ENCODE assay signal across 18 mouse cellular contexts in the genomic region with DNA sequence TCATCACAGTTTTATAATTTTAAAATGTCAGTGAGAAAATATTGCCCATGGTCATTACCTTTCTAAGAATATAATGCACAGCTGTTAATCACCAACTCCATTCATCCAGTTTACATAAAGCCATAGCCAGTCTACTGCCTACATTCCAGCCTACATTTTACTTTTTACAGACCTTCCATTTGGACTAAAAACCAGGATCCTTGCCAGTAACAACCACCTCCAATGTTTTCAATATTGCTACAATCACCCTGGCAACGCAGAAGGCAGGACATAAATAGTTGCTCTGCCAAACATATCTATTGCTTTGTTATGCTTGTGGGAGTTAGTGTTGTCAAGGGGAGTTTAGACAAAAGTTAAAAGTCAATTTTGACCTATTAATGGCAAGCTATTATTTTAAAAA.
DNase-seq lines count a peak whose midpoint lies in the region; ATAC-seq and TF ChIP-seq lines count a peak whose summit lies in the region.
"Had no signal": no experiment of that assay in that cellular context is flagged by ENCODE, and none has a peak within 500 bp of the region (broad histone marks: within the 10 kb centered on the region; RNA-seq: fewer than 3 reads in every experiment).

No protein-coding gene starts in this region.

- TF ChIP-seq EP300 in heart, postnatal 0 days (IDR thresholded peaks at IDR 0.05; ENCODE audit: low read depth): no peak
- TF ChIP-seq EP300 in heart, adult 2 months (IDR thresholded peaks at IDR 0.05; ENCODE audit: insufficient read depth, low read depth, low read length): no peak

- 54% methylated on average over 1 of the region's 1 CpGs for WGBS in heart, postnatal 0 days
- 31% methylated on average over 1 of the region's 1 CpGs for WGBS in heart, adult 2 months
- 63% methylated on average over 1 of the region's 1 CpGs for WGBS in liver, embryonic 12.5 days (ENCODE audit: insufficient replicate concordance)

- H3K36me3 ChIP-seq in heart, postnatal 0 days (replicated peaks; ENCODE audit: control insufficient read depth, insufficient read depth, low read length): no peaks in the 10 kb centered on the region
- no peaks in the 10 kb centered on the region for H3K36me3 ChIP-seq in heart, adult 2 months (ENCODE audit: control insufficient read depth, insufficient read depth, low read length)
- H3K36me3 ChIP-seq in liver, embryonic 12.5 days: no peaks in the 10 kb centered on the region
- H3K36me3 ChIP-seq: embryonic facial prominence, embryonic 12.5 days; hindbrain, embryonic 15.5 days had no signal

- no peak overlapping the region for H3K9ac ChIP-seq in heart, postnatal 0 days (replicated peaks; ENCODE audit: low read depth, low read length)
- no peak overlapping the region for H3K9ac ChIP-seq in heart, adult 2 months (ENCODE audit: low read depth, low read length)
- H3K9ac ChIP-seq in liver, embryonic 12.5 days: no peak overlapping the region
- H3K9ac ChIP-seq: embryonic facial prominence, embryonic 12.5 days; forebrain, embryonic 13.5 days; hindbrain, embryonic 15.5 days had no signal

- peak; percentile 16 for DNase-seq in heart, postnatal 0 days (ENCODE audit: low spot score)
- DNase-seq in heart, adult 2 months: no peak
- peak; percentile 15 for DNase-seq in lung, postnatal 10 days
- DNase-seq in lung, postnatal 14 days: no peak
- peak; percentile 34 to 41 for DNase-seq in layer of hippocampus, adult 8-10 months (ENCODE audit: low spot score in 2 of 2)
- DNase-seq in right cerebral cortex, postnatal 36 days (ENCODE audit: low spot score in 2 of 2): peak; percentile 7 to 19
- DNase-seq in embryo, embryonic 9.5 days (ENCODE audit: extremely low spot score): no peak
- DNase-seq: adrenal gland, postnatal 14 days; B cell, adult 2 months; cerebellum, postnatal 14 days; gastrocnemius, postnatal 36 days; kidney, adult 18-20 months; kidney, postnatal 4 days had no signal

- no peak for TF ChIP-seq POLR2A in heart, adult 2 months (IDR thresholded peaks at IDR 0.05; ENCODE audit: insufficient read depth, low read depth, low read length)

- no peak overlapping the region for H3K4me3 ChIP-seq in heart, postnatal 0 days (ENCODE audit: low read depth, low read length)
- H3K4me3 ChIP-seq in heart, adult 2 months: no peak overlapping the region
- no peak overlapping the region for H3K4me3 ChIP-seq in liver, embryonic 12.5 days
- H3K4me3 ChIP-seq: embryonic facial prominence, embryonic 12.5 days; forebrain, embryonic 13.5 days; hindbrain, embryonic 15.5 days had no signal

- ATAC-seq in heart, postnatal 0 days (ENCODE audit: insufficient read depth, low read depth): no peak
- ATAC-seq in liver, embryonic 12.5 days: no peak
- ATAC-seq: forebrain, embryonic 13.5 days; midbrain, embryonic 16.5 days had no signal

- H3K9me3 ChIP-seq in heart, postnatal 0 days (replicated peaks; ENCODE audit: control insufficient read depth, low read length): peaks cover 5% of the 10 kb centered on the region; the same call in 1 of the 2 replicates
- no peaks in the 10 kb centered on the region for H3K9me3 ChIP-seq in liver, embryonic 12.5 days (replicated peaks)
- H3K9me3 ChIP-seq: embryonic facial prominence, embryonic 12.5 days had no signal

- H3K27me3 ChIP-seq in heart, postnatal 0 days (ENCODE audit: control insufficient read depth, insufficient read depth, low read length): no peaks in the 10 kb centered on the region
- H3K27me3 ChIP-seq in heart, adult 2 months (ENCODE audit: control insufficient read depth, insufficient read depth, low read length): no peaks in the 10 kb centered on the region
- H3K27me3 ChIP-seq in liver, embryonic 12.5 days (replicated peaks): no peaks in the 10 kb centered on the region
- H3K27me3 ChIP-seq: embryonic facial prominence, embryonic 12.5 days; forebrain, embryonic 13.5 days; hindbrain, embryonic 15.5 days had no signal

- H3K4me1 ChIP-seq in heart, postnatal 0 days (ENCODE audit: control insufficient read depth, insufficient read depth): no peaks in the 10 kb centered on the region
- H3K4me1 ChIP-seq in heart, adult 2 months (ENCODE audit: control insufficient read depth, insufficient read depth, low read length): no peaks in the 10 kb centered on the region
- H3K4me1 ChIP-seq in liver, embryonic 12.5 days: no peaks in the 10 kb centered on the region
- H3K4me1 ChIP-seq: embryonic facial prominence, embryonic 12.5 days; forebrain, embryonic 13.5 days; hindbrain, embryonic 15.5 days had no signal

- no peaks in the 10 kb centered on the region for H3K79me2 ChIP-seq in heart, adult 2 months (replicated peaks; ENCODE audit: control insufficient read depth, insufficient read depth, low read length)

- no peak for TF ChIP-seq CTCF in heart, postnatal 0 days (IDR thresholded peaks at IDR 0.05; ENCODE audit: low read depth)
- TF ChIP-seq CTCF in heart, adult 2 months (IDR thresholded peaks at IDR 0.05): no peak

- intact Hi-C loops in heart, adult 2 months (cut with DNase I): loop anchor here (10.0 kb wide), 1 partner anchor 1032 kb away; no protein-coding TSS in a partner anchor

- H3K27ac ChIP-seq in heart, postnatal 0 days (ENCODE audit: low read depth): no peak overlapping the region
- H3K27ac ChIP-seq in heart, adult 2 months: no peak overlapping the region
- H3K27ac ChIP-seq in liver, embryonic 12.5 days: no peak overlapping the region
- H3K27ac ChIP-seq: embryonic facial prominence, embryonic 12.5 days; forebrain, embryonic 13.5 days; hindbrain, embryonic 15.5 days had no signal

- no peak overlapping the region for H3K4me2 ChIP-seq in heart, postnatal 0 days (ENCODE audit: low read depth, low read length)
- H3K4me2 ChIP-seq in liver, embryonic 12.5 days: no peak overlapping the region
- H3K4me2 ChIP-seq: embryonic facial prominence, embryonic 12.5 days; forebrain, embryonic 13.5 days; hindbrain, embryonic 15.5 days had no signal

Comparison
In these comparisons a context has a peak if more than half of its experiments do, and no peak if none do; other contexts are left out.
1. DNase-seq: peak in heart, postnatal 0 days (single experiment), lung, postnatal 10 days (single experiment), layer of hippocampus, adult 8-10 months (2 of 2) and right cerebral cortex, postnatal 36 days (2 of 2); none in heart, adult 2 months (0 of 2), lung, postnatal 14 days (single experiment) and embryo, embryonic 9.5 days (single experiment).